Mouse (Mus musculus) kidney, postnatal 10 days (tissue): ENCODE data around the gene Gabrg1.
A peak's percentile ranks its signal among the peaks of the same experiment; 100 is the strongest.

Experiments used
- DNase-seq: peaks from one replicate; pipeline ENCODE4 v3.0.0; 2021; ENCODE audit warnings: mixed read lengths

The Gabrg1 gene

GRCm38 (mm10) chr5:70842192-70843095 lies at the start of gene Gabrg1:
TSS of gene Gabrg1 (minus strand) at chr5:70842617.
- peak; percentile 7 for DNase-seq

GRCm38 (mm10) chr5:70884026-70884425 lies 41.6 kb upstream of the Gabrg1 start:
- no peak for DNase-seq

DNA sequence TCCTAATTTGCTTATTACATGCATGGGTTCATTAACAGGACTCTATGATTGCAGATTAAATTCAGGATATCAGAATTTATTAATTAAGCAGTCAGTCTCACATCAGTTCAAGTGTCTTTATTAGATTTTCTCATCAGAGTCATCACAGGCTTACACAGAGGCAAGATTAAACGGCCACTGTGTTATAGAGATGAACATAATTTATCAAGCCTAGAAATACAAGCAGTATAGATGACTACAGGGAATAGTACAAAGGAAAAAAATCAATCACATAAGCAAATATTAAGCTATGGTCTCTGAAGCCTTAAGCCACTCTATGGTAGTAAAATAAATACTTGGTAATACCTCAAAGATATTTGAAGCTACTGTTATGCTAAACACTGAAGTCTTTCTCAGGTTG lies 27.7 kb upstream of the Gabrg1 start:
- no peak for DNase-seq

GRCm38 (mm10) chr5:70843096-70843734 lies 798 bp upstream of the Gabrg1 start:
- DNase-seq, result peak; percentile 22

GRCm38 (mm10) chr5:70818681-70819080 lies 23.7 kb downstream of the Gabrg1 start:
- no peak for DNase-seq

- DNase-seq, result no peak
Measured at GRCm38 (mm10) chr5:70736156-70736555, 106.3 kb downstream of the Gabrg1 start.

- DNase-seq, result no peak
Measured at GRCm38 (mm10) chr5:70704361-70704760, 138.1 kb downstream of the Gabrg1 start.
